Mouse (Mus musculus) embryonic fibroblast, embryonic 13.5 days (primary cell): ENCODE measurements around the gene Nemf. TPM values are rescaled to one million over a fixed set of nuclear protein-coding genes. Genes with fewer than 3 reads are reported as not detected.

ENCODE experiments used
- H3K27ac ChIP-seq: 2 replicates; pipeline ENCODE4 v1.5.1; 2012; ENCODE audit warnings: low read length, control low read depth, inconsistent platforms; ENCODE audit not compliant: insufficient read depth
- H3K4me1 ChIP-seq: 2 replicates; pipeline ENCODE4 v1.6.1; 2011; ENCODE audit warnings: low read length; ENCODE audit not compliant: control insufficient read depth, insufficient read depth
- H3K4me3 ChIP-seq: 2 replicates; pipeline ENCODE4 v1.5.1; 2011; ENCODE audit warnings: mild to moderate bottlenecking, control low read depth, low read length; ENCODE audit not compliant: insufficient read depth
- CTCF ChIP-seq: IDR thresholded peaks from 2 replicates; pipeline ENCODE4 v1.5.1; 2011; ENCODE audit warnings: mild to moderate bottlenecking, control low read depth, low read length, moderate library complexity, borderline replicate concordance; ENCODE audit not compliant: insufficient read depth
- POLR2A ChIP-seq: IDR thresholded peaks from 2 replicates; pipeline ENCODE4 v1.6.1; 2011; ENCODE audit warnings: low read depth, mild to moderate bottlenecking, control low read depth, low read length, moderate library complexity
- polyA plus RNA-seq: library from polyadenylated mRNA; stranded (reverse); fragments of >200 nt; gene quantifications from 2 replicates; pipeline ENCODE4 v1.2.4, GENCODE M21; 2011; ENCODE audit warnings: low read depth; ENCODE audit not compliant: missing spikeins, insufficient read length

The Nemf gene
- polyA plus RNA-seq, 1 experiment, result 70.2 TPM

GRCm38 (mm10) chr12:69280915-69281314 lies 76.0 kb downstream of the Nemf start:
- H3K4me1 ChIP-seq, result no peaks in the 10 kb centered on the region
- no peak overlapping the region for H3K4me3 ChIP-seq
- TF ChIP-seq POLR2A, result no peak
- TF ChIP-seq CTCF, result no peak
- no peak overlapping the region for H3K27ac ChIP-seq

GRCm38 (mm10) chr12:69279931-69280469 lies 77.0 kb downstream of the Nemf start:
- Histone ChIP-seq H3K4me3 (no peak overlapping the region), H3K4me1 (no peaks in the 10 kb centered on the region), H3K27ac (no peak overlapping the region)
- TF ChIP-seq POLR2A, result no peak
- TF ChIP-seq CTCF, result no peak

- Histone ChIP-seq H3K27ac (no peak overlapping the region), H3K4me1 (no peaks in the 10 kb centered on the region), H3K4me3 (no peak overlapping the region)
- TF ChIP-seq CTCF, result no peak
Measured at GRCm38 (mm10) chr12:69268956-69269355, 88.0 kb downstream of the Nemf start.

- Histone ChIP-seq H3K4me3 (no peak overlapping the region), H3K4me1 (no peaks in the 10 kb centered on the region), H3K27ac (no peak overlapping the region)
- no peak for TF ChIP-seq CTCF
- no peak for TF ChIP-seq POLR2A
Measured at GRCm38 (mm10) chr12:69267956-69268632, 88.9 kb downstream of the Nemf start.

- H3K4me3 ChIP-seq, result no peak overlapping the region
- no peak overlapping the region for H3K27ac ChIP-seq
- no peaks in the 10 kb centered on the region for H3K4me1 ChIP-seq
- TF ChIP-seq CTCF, result no peak
- no peak for TF ChIP-seq POLR2A
Measured at GRCm38 (mm10) chr12:69265031-69265430, 91.9 kb downstream of the Nemf start.

GRCm38 (mm10) chr12:69262251-69262650 lies 94.7 kb downstream of the Nemf start:
- Histone ChIP-seq H3K27ac (no peak overlapping the region), H3K4me1 (no peaks in the 10 kb centered on the region), H3K4me3 (no peak overlapping the region)
- no peak for TF ChIP-seq POLR2A
- no peak for TF ChIP-seq CTCF

Other genes with a start within 250 kb of the Nemf start
- gene Rps29, start 198.0 kb downstream of the Nemf start, polyA plus RNA-seq, result 1,114 and 1,231 TPM in 2 replicates
- gene Lrr1, start 188.4 kb downstream of the Nemf start, polyA plus RNA-seq, result 2.6 and 4.7 TPM in 2 replicates
- 395 and 420 TPM in 2 replicates for gene Rpl36al, start 173.1 kb downstream of the Nemf start, polyA plus RNA-seq
- 69.7 and 73.2 TPM in 2 replicates for gene Mgat2, start 173.0 kb downstream of the Nemf start, polyA plus RNA-seq
- gene Gm49383, start 160.1 kb downstream of the Nemf start, polyA plus RNA-seq, result 3.7 and 4.4 TPM in 2 replicates
- gene Dnaaf2, start 158.7 kb downstream of the Nemf start, polyA plus RNA-seq, result 1.9 and 2.8 TPM in 2 replicates
- gene Gm49384, start 152.9 kb downstream of the Nemf start, polyA plus RNA-seq, result 10.8 and 12.2 TPM in 2 replicates
- 10.0 and 11.9 TPM in 2 replicates for gene Pole2, start 129.0 kb downstream of the Nemf start, polyA plus RNA-seq
- gene Klhdc1, start 116.0 kb downstream of the Nemf start, polyA plus RNA-seq, result 5.9 and 6.7 TPM in 2 replicates
- 76.8 and 88.5 TPM in 2 replicates for gene Klhdc2, start 60.5 kb downstream of the Nemf start, polyA plus RNA-seq
- 106 and 119 TPM in 2 replicates for gene Arf6, start 15.0 kb upstream of the Nemf start, polyA plus RNA-seq
- not detected in 2 replicates for gene Gm9887, start 15.3 kb upstream of the Nemf start, polyA plus RNA-seq
- 14.5 and 14.7 TPM in 2 replicates for gene Vcpkmt, start 225.9 kb upstream of the Nemf start, polyA plus RNA-seq